Mouse (Mus musculus) thymus, postnatal 36 days (tissue): ENCODE results near the gene Cbx7.

ENCODE experiments used
- DNase-seq, 2 experiments: peaks; one replicate each; pipeline ENCODE4 v3.0.0; 2022; ENCODE audit warnings: mixed read lengths in 2 of 2

Cbx7 gene

DNA sequence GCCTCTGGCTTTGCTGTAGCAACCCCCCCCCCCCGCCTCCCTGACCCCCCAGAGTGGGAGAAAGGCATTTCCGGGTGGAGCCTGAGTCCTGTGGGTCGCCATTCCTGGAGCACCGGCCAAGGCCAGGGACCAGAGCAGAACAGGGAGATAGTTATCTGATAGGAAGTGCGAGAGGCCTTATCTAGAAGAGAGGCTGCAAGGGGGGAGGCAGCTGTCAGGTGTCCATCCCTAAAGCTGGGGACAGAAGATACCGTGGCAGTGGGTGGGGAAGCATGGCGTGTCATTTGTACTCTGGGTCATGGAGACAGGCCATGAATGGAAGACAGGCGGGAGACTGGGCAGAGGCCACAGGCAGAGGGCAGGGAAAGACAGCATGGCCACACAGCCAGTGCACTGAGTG, 29.8 kb upstream of the Cbx7 start:
- no peak for DNase-seq

DNA sequence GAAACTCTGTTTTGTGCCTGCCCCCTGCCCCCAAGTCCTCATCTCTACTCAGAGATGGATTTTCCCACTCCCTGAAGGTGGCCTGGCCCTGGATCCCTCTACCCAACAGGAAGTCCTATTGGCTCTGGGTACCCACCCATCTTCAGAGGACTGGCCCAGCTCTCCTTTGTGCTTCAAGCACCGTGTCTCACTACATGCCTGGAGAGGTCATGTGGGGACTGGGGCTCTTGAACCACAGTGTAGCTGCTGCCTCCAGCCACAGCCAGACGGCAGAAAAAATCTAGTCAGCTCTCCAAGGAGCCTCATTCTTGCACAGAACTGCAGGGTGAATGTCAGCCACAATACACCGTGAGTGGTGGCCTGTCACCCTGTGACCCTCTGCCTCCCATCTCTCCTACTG, 27.1 kb upstream of the Cbx7 start:
- DNase-seq: no peak

GRCm38 (mm10) chr15:79996781-79997180, 25.9 kb upstream of the Cbx7 start:
- DNase-seq: no peak

GRCm38 (mm10) chr15:79995552-79995951, 24.6 kb upstream of the Cbx7 start:
- no peak for DNase-seq

DNA sequence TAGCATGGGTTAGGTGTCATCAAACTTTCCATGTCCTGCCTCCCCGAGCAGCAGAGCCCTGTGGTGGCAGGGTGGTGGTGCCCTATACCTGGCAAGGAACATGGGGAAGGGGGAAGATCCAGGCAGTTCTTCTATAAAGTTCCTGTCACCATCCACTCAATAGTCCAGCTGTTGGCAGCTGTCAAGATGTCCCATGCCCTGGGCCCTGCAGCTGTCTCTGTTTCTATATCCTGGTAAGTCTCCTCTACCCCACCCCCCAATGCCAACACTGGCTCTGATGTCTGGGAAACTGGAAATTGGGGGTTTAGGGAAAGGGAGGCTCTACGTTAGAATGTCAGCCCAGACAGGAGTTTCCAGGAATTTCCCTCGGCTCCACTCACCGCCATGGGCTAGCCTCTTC, 23.6 kb upstream of the Cbx7 start:
- DNase-seq: no peak

DNA sequence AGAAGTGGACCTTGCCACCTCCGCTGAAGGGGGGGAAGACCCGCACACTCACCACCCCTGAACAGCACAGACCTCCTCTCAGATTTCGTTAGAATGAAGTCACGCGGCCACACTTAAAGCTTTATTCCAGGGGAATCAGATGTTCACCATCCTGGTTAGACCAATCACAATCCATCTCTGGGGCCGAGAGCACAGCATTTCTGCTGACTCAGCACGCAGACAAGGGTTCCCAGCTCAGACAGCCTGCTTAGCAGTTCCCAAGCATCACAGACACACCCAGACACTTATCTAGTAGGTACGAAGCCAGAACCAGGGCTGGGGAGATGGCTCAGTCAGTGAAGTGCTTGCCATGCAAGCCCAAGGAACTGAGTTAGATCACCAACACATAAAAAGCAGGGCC, 15.3 kb upstream of the Cbx7 start:
- DNase-seq: no peak

DNA sequence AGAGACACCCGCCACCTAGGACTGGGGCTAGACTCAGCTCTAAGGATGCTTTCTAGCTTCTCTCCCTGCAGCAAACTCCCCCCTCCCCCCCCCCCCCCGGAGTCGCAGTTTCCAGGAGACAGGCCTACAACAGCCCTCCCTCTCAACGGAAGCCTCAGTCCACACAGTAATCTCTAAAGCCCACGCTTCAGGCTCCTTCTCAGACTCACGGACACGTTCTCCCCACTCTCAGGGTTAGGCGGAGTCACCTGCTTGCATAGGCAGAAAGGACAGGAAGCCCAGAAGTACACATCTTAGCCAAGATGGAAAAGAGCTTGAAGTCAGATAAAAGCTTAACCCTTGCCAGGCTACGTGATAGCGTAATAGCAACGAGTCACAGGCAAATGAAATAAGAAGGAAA, 14.6 kb upstream of the Cbx7 start:
- no peak for DNase-seq

DNA sequence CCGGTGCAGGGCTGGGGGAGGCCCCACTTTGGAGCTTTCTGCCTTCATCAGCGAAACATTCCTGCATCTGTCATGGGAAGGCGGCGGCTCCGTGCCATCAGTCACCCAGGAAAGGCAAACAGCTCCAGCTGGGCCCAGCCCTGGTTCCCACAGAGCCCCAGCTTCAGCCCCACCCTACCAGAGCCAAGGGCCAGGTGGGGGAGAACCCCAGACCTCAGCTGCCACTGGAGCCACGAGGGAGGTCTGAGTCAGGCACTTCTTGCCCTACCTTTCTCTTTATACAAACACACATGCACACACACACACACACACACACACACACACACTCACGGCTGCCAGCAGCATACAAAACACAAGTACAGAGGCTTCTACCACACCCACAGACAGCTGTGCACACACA, 13.2 kb upstream of the Cbx7 start:
- DNase-seq: no peak

- DNase-seq: no peak
Measured at GRCm38 (mm10) chr15:79980716-79981115, 9.8 kb upstream of the Cbx7 start.

- DNase-seq: no peak
Measured at GRCm38 (mm10) chr15:79972186-79972585, 1.3 kb upstream of the Cbx7 start.

DNA sequence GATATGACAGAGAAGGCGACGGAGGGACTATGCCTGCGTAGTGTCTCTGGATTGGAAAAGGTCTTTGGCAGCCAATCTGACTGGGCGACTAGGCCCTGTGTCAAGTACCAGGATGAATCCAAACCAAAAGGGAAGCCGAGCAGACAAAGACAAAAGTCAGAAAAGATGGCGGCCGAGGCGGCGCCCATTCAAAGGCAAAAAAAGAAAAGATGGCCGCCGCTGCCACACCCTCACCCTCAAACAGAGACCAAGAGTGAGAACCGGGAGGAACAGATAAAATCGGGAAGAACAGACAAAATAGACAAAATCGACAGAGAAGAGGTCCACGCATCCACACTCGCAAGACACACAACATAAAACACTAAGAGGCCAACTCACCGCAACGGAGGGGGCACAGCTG, 428 bp downstream of the Cbx7 start:
- no peak for DNase-seq

GRCm38 (mm10) chr15:79967346-79967745, 3.6 kb downstream of the Cbx7 start:
- DNase-seq: no peak

GRCm38 (mm10) chr15:79964376-79964775, 6.5 kb downstream of the Cbx7 start:
- DNase-seq: no peak

- DNase-seq: no peak
Measured at GRCm38 (mm10) chr15:79962661-79963060, 8.3 kb downstream of the Cbx7 start.

DNA sequence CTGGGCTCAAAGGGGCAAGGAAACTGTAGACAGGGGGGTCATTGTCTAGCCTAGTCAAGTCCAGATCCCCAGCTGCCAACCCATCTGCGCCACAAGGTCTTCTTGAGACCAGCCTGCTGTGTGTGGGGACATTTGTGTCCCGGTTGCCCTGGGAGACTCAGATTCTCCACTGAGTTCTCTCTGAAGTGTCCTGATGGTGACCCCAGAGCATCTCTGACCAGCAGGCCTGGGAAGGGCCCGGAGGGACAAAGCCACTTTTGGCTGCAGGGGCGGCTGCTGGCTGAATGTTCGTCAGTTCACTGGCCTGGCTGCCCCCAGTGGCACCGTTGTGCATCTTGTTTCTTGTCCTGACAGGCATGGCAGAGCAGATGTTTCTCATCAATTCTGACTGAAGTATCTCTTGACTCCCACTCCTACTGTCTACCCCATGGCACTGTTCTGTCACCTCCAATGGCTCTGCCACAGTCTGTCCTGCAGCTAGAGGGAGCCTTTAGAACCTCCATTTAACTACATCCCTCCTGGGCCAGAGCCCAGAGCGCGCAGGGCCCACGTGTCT, 9.5 kb downstream of the Cbx7 start:
- DNase-seq: no peak

- no peak for DNase-seq
Measured at GRCm38 (mm10) chr15:79958418-79958817, 12.5 kb downstream of the Cbx7 start.

DNA sequence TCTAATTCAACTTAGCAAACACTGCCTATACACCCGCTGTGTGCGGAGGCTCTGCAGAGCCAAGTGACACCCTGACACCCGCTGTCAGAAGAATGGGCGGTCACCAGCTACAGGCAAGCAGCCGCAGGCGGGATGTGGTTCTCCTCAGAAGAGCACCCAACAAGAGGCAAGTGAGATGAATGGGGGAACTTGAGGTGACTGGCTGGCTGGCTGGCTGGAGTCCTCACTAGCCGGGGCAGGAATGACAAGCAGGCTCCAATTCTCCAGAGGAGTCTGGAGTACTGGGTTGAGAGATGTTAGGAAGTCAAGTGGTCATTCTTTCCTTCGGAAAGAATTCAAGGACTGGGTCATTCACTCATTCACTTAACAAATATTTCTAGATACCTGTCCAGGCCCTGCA, 14.4 kb downstream of the Cbx7 start:
- peak; percentile 56 to 73 for DNase-seq

- DNase-seq: no peak
Measured at GRCm38 (mm10) chr15:79953470-79953869, 17.4 kb downstream of the Cbx7 start.

DNA sequence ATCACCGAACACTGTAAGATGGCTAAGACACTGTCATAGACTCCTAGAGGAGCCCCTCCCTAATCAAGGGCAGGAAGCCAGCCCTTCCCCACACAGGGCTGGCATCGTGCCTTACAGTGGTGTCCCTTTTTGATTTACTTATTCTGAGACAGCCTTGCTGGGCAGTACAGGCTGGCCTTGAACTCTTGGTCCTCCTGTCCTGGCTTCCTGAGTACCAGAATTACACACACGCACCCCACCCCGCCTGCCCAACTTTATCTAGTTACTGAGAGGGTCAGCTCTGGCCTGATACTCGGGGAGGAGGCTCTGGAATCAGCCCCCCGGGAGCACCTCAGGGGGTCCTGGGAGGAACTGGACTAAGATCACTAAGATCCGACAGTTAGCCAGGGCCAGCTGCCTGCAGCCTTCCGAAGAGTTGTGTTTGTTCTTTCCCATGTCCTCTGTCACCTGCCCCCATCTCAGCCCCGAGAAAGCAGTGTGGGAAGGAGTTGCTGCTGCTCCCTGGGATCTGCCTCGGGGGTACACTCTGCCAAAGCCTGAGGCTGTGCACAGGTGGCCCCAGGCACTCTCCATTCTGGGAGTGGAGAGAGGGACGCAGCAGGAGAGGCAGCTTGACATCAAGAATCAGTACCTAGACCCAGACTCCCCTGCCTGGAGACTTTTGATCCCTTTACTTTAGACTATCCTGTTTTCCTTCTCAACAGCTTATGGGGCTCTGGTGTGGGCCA, 18.3 kb downstream of the Cbx7 start:
- no peak for DNase-seq

DNA sequence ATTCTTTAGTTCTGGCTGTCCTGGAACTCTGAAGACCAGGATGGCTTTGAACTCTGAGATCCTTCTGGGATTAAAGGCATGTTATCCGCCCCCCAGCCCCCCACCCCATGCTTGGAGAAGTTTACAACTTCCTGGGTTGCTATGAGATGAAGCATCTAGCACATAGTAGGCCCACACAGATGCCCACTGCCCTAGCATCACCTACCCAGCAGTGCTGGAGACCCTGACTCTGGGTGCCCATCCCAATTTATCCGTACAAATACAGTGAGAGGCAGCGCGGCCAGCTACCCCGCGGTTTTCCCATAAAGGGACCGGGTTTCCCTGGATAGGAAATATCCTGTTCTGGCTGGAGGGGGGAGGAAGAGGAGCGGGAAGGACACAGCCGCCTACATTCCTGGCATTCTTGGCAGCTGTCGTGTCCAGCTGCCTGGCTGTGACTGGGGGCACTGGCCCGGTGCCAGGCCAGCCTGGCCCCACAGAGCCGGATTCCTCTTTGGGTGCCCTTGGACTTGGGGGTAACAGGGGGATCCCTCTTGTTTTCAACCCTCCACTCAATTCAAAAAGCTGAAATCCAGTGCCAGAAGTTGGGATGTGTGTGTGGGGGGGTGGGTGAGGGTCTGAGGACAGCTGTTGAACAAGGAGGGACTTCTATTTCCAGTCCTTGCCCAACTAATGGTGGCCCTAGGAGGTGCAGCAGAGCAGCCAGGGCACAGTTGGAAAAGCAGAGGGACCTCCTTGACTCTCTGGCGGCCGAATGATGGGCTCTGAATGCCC, 19.0 kb downstream of the Cbx7 start:
- DNase-seq: no peak

DNA sequence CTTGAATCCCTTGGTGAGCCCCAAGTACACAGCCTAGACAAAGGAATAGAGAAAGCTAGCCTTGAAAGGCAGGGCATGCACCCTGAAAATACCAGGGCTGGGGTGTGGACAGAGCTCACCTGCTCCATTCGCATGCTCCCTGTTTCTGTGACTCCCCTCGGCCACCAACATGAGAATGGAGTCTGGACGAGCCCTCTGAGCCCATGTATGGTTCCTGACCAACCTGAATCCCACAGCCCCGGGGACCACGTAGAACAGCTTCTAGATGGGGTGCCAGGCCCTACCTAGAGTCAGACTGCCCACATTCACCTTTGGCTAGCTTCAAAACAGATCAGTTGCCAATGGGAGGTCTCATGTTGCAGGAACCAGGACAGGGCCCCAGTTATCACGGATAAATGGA, 19.7 kb downstream of the Cbx7 start:
- DNase-seq: no peak

GRCm38 (mm10) chr15:79950250-79951025, 20.5 kb downstream of the Cbx7 start:
- peak; percentile 84 for DNase-seq

DNA sequence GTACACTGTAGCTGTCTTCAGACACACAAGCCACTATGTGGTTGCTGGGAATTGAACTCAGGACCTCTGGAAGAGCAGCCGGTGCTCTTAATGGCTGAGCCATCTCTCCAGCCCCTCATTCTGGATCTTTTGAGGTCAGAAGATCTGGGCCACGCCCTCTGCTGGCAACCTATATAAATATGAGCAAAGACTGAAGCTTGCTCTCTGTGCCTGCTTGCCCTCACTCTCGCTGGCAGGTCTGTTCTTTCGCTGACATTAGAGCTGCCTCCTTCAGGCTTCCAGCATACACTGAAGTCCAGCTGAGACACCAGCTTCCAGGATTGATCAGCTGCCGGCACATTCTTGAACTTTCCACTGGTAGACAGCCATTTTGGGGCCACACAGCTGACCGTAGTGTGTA, 23.2 kb downstream of the Cbx7 start:
- DNase-seq: no peak
